Mouse (Mus musculus): ENCODE results near the gene Cdca4. TPM values are rescaled to one million over a fixed set of nuclear protein-coding genes. Genes with fewer than 3 reads are reported as not detected.

Gene Cdca4
- total RNA-seq (2012; rRNA removed): 74.8 and 78.2 TPM in 2 replicates

GRCm38 (mm10) chr12:112829244-112829864 lies at the start of gene Cdca4:
Gene Cdca4, minus strand, starts transcription at chr12:112829423.
- TF ChIP-seq ZNF384 (IDR thresholded peaks at IDR 0.05; ENCODE audit: low read depth, low read length): no peak
- peak; percentile 17; the same call in 1 of the 2 replicates for TF ChIP-seq HCFC1 (IDR thresholded peaks at IDR 0.05; ENCODE audit: borderline replicate concordance, insufficient read depth, low read length)
- Histone ChIP-seq H3K4me3 (ENCODE audit: insufficient read depth in 1 of 2, low read depth in 1 of 2, low read length in 2 of 2, poor library complexity in 1 of 2, severe bottlenecking in 1 of 2) (peak within 1 kb of the TSS; percentile 98 to 99), H3K9ac (ENCODE audit: insufficient read depth, low read depth, low read length, poor library complexity, severe bottlenecking) (peak within 1 kb of the TSS; percentile 97), H3K9me3 (ENCODE audit: control insufficient read depth, insufficient read depth, low read depth, low read length) (no peaks in the 10 kb centered on the region), H3K36me3 (ENCODE audit: control insufficient read depth, insufficient read depth, low read length, poor library complexity, severe bottlenecking) (peaks cover 24% of the 10 kb centered on the region), H3K27ac (ENCODE audit: insufficient read depth, low read depth, low read length, poor library complexity, severe bottlenecking) (peak within 1 kb of the TSS; percentile 89), H3K4me1 (ENCODE audit: control insufficient read depth in 2 of 2, insufficient read depth in 2 of 2, low read length in 2 of 2, poor library complexity in 1 of 2) (peaks cover 8 to 23% of the 10 kb centered on the region in 2 experiments)
- peak; percentile 96 for DNase-seq (ENCODE audit: low read depth, low spot score)
- in situ Hi-C loops (cut with MboI; ENCODE audit: low sequenced_read_pairs in 2 of 2, unreplicated experiment in 2 of 2): no loop called here

- H3K27ac ChIP-seq (ENCODE audit: insufficient read depth, low read depth, low read length, poor library complexity, severe bottlenecking): no peak overlapping the region
- peak overlapping the region; percentile 27 to 44 for H3K4me3 ChIP-seq (ENCODE audit: insufficient read depth in 1 of 2, low read depth in 1 of 2, low read length in 2 of 2, poor library complexity in 1 of 2, severe bottlenecking in 1 of 2)
- H3K4me1 ChIP-seq (ENCODE audit: control insufficient read depth in 2 of 2, insufficient read depth in 2 of 2, low read length in 2 of 2, poor library complexity in 1 of 2): peaks cover 1 to 16% of the 10 kb centered on the region in 2 experiments; a peak in 2 of 4 replicates
- H3K9me3 ChIP-seq (ENCODE audit: control insufficient read depth, insufficient read depth, low read depth, low read length): no peaks in the 10 kb centered on the region
- no peak for DNase-seq (ENCODE audit: low read depth, low spot score)
- in situ Hi-C loops (cut with MboI; ENCODE audit: low sequenced_read_pairs in 2 of 2, unreplicated experiment in 2 of 2): no loop called here
- 0 out of 2 replicates have a peak overlapping the region, but pooled peaks have one; percentile 3 for H3K9ac ChIP-seq (ENCODE audit: insufficient read depth, low read depth, low read length, poor library complexity, severe bottlenecking)
- no peaks in the 10 kb centered on the region for H3K36me3 ChIP-seq (ENCODE audit: control insufficient read depth, insufficient read depth, low read length, poor library complexity, severe bottlenecking)
- no peak for TF ChIP-seq CHD2 (IDR thresholded peaks at IDR 0.05; ENCODE audit: low read depth, low read length)
- TF ChIP-seq HCFC1 (IDR thresholded peaks at IDR 0.05; ENCODE audit: borderline replicate concordance, insufficient read depth, low read length): no peak
- TF ChIP-seq ZC3H11A (IDR thresholded peaks at IDR 0.05; ENCODE audit: borderline replicate concordance, low read depth, low read length): no peak
- TF ChIP-seq ZNF384 (IDR thresholded peaks at IDR 0.05; ENCODE audit: low read depth, low read length): no peak
- TF ChIP-seq MAFK (IDR thresholded peaks at IDR 0.05; ENCODE audit: insufficient read depth, low read depth, low read length): no peak
Measured at GRCm38 (mm10) chr12:112877607-112878020, 48.4 kb upstream of the Cdca4 start.

- Histone ChIP-seq H3K27ac (ENCODE audit: insufficient read depth, low read depth, low read length, poor library complexity, severe bottlenecking) (no peak overlapping the region), H3K9ac (ENCODE audit: insufficient read depth, low read depth, low read length, poor library complexity, severe bottlenecking) (no peak overlapping the region), H3K36me3 (ENCODE audit: control insufficient read depth, insufficient read depth, low read length, poor library complexity, severe bottlenecking) (no peaks in the 10 kb centered on the region), H3K4me3 (ENCODE audit: insufficient read depth in 1 of 2, low read depth in 1 of 2, low read length in 2 of 2, poor library complexity in 1 of 2, severe bottlenecking in 1 of 2) (peak overlapping the region; percentile 27 to 44; a peak in 3 of 4 replicates), H3K4me1 (ENCODE audit: control insufficient read depth in 2 of 2, insufficient read depth in 2 of 2, low read length in 2 of 2, poor library complexity in 1 of 2) (peaks cover 1 to 16% of the 10 kb centered on the region in 2 experiments; a peak in 2 of 4 replicates), H3K9me3 (ENCODE audit: control insufficient read depth, insufficient read depth, low read depth, low read length) (no peaks in the 10 kb centered on the region)
- no peak for DNase-seq (ENCODE audit: low read depth, low spot score)
- in situ Hi-C loops (cut with MboI; ENCODE audit: low sequenced_read_pairs in 2 of 2, unreplicated experiment in 2 of 2): no loop called here
- TF ChIP-seq ZC3H11A (IDR thresholded peaks at IDR 0.05; ENCODE audit: borderline replicate concordance, low read depth, low read length): no peak
- no peak for TF ChIP-seq MAFK (IDR thresholded peaks at IDR 0.05; ENCODE audit: insufficient read depth, low read depth, low read length)
- no peak for TF ChIP-seq ZNF384 (IDR thresholded peaks at IDR 0.05; ENCODE audit: low read depth, low read length)
- no peak for TF ChIP-seq CHD2 (IDR thresholded peaks at IDR 0.05; ENCODE audit: low read depth, low read length)
- no peak for TF ChIP-seq HCFC1 (IDR thresholded peaks at IDR 0.05; ENCODE audit: borderline replicate concordance, insufficient read depth, low read length)
Measured at GRCm38 (mm10) chr12:112877073-112877576, 47.9 kb upstream of the Cdca4 start.

DNA sequence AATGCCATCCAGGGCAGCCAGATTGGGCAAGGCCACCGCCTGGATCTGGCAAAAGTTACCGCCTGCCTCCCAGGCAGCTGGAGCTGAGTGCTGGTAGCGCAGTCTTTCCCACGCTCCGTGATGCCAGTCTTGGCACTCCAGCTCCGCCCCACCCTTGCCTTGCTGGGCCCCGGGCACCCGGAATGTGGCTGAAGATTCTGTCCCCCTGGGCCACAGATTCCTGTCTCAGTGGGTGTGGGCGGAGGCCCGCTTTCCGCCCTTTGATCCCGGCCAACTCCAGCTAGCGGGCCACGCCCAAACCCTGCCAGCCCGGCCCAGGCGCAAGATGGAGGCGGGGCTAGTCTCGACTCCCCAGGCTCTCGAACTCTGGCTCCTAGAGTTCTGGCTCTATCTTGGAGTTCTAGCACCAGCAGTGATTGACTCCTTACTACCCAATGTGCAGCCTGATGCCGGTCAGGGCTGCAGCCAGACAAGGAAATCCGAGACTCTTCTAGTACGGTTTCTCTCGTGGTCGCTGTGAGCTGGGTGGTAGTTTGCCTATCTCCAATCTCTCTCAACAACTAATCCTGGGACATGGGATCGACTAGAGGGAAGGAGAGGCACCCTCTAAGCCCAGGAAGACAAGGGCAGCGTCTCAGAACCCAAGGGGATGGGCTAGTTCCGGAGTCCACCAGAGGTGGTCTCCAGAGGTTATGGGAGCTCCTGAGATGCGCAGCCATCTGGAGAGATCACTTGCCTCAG lies 47.3 kb upstream of the Cdca4 start:
- Histone ChIP-seq H3K9me3 (ENCODE audit: control insufficient read depth, insufficient read depth, low read depth, low read length) (no peaks in the 10 kb centered on the region), H3K4me1 (ENCODE audit: control insufficient read depth in 2 of 2, insufficient read depth in 2 of 2, low read length in 2 of 2, poor library complexity in 1 of 2) (peaks cover 1 to 16% of the 10 kb centered on the region in 2 experiments; a peak in 2 of 4 replicates), H3K36me3 (ENCODE audit: control insufficient read depth, insufficient read depth, low read length, poor library complexity, severe bottlenecking) (no peaks in the 10 kb centered on the region), H3K27ac (ENCODE audit: insufficient read depth, low read depth, low read length, poor library complexity, severe bottlenecking) (no peak overlapping the region), H3K4me3 (ENCODE audit: insufficient read depth in 1 of 2, low read depth in 1 of 2, low read length in 2 of 2, poor library complexity in 1 of 2, severe bottlenecking in 1 of 2) (peak overlapping the region; percentile 29 to 41; a peak in 2 of 4 replicates), H3K9ac (ENCODE audit: insufficient read depth, low read depth, low read length, poor library complexity, severe bottlenecking) (0 out of 2 replicates have a peak overlapping the region, but pooled peaks have one; percentile 7)
- TF ChIP-seq CHD2 (IDR thresholded peaks at IDR 0.05; ENCODE audit: low read depth, low read length) (no peak), MAFK (IDR thresholded peaks at IDR 0.05; ENCODE audit: insufficient read depth, low read depth, low read length) (no peak), ZNF384 (IDR thresholded peaks at IDR 0.05; ENCODE audit: low read depth, low read length) (no peak), ZC3H11A (IDR thresholded peaks at IDR 0.05; ENCODE audit: borderline replicate concordance, low read depth, low read length) (no peak), HCFC1 (IDR thresholded peaks at IDR 0.05; ENCODE audit: borderline replicate concordance, insufficient read depth, low read length) (no peak)
- peak; percentile 75 for DNase-seq (ENCODE audit: low read depth, low spot score)
- in situ Hi-C loops (cut with MboI; ENCODE audit: low sequenced_read_pairs in 2 of 2, unreplicated experiment in 2 of 2): no loop called here
